Mouse (Mus musculus) heart, embryonic 13.5 days (tissue): Measurements from ENCODE around the gene Hist1h2ag. TPM values are rescaled to one million over a fixed set of nuclear protein-coding genes. Genes with fewer than 3 reads are reported as not detected.

Experiments used
- ATAC-seq: fragments of 200-750 bp; cut with Nextera tagmentation; 2 replicates; pipeline ENCODE4 v1.8.0; 2017; ENCODE audit warnings: moderate TSS enrichment; ENCODE audit not compliant: insufficient number of reproducible peaks, low FRiP score, low TSS enrichment; ENCODE audit errors: extremely low read depth
- H3K27ac ChIP-seq: fragments of 300-500 bp; sonication (generic); replicated peaks from 2 replicates; pipeline ENCODE4 v1.5.1; 2015; ENCODE audit warnings: moderate library complexity, mild to moderate bottlenecking, inconsistent platforms
- H3K27me3 ChIP-seq: fragments of 300-500 bp; sonication (generic); replicated peaks from 2 replicates; pipeline ENCODE4 v1.6.1; 2015; ENCODE audit warnings: mild to moderate bottlenecking, inconsistent platforms
- H3K36me3 ChIP-seq: fragments of 300-500 bp; sonication (generic); 2 replicates; pipeline ENCODE4 v1.6.1; 2015; ENCODE audit warnings: mild to moderate bottlenecking, inconsistent platforms
- H3K4me1 ChIP-seq: fragments of 300-500 bp; sonication (generic); 2 replicates; pipeline ENCODE4 v1.6.1; 2015; ENCODE audit warnings: inconsistent platforms
- H3K4me2 ChIP-seq: fragments of 300-500 bp; sonication (generic); 2 replicates; pipeline ENCODE4 v1.6.1; 2015; ENCODE audit warnings: inconsistent platforms, mild to moderate bottlenecking, moderate library complexity
- H3K4me3 ChIP-seq: fragments of 300-500 bp; sonication (generic); 2 replicates; pipeline ENCODE4 v1.5.1; 2015; ENCODE audit warnings: moderate library complexity, mild to moderate bottlenecking, inconsistent platforms
- H3K9ac ChIP-seq: fragments of 300-500 bp; sonication (generic); 2 replicates; pipeline ENCODE4 v1.6.1; 2015; ENCODE audit warnings: inconsistent platforms, mild to moderate bottlenecking, moderate library complexity
- H3K9me3 ChIP-seq: fragments of 300-500 bp; sonication (generic); 2 replicates; pipeline ENCODE4 v1.6.1; 2016; ENCODE audit warnings: inconsistent platforms
- WGBS: fragments of 180-500 bp; shearing (Covaris S2); methylation state at CpG from one replicate; pipeline ENCODE4 v1.1.7; 2015; ENCODE audit warnings: mixed read lengths; 5-methylcytosine and 5-hydroxymethylcytosine counted together
- polyA plus RNA-seq: library from polyadenylated mRNA; unstranded; fragments of >200 nt; fragmentation: Nextera tagmentation; extraction: Ambion mirVana; gene quantifications from 2 replicates; pipeline ENCODE4 v1.2.1, GENCODE M21; 2015

Gene Hist1h2ag
- polyA plus RNA-seq, 1 experiment from 2014 or later = 19.9 TPM

GRCm38 (mm10) chr13:22006334-22007120 is 36.2 kb downstream of the Hist1h2ag start:
- Histone ChIP-seq H3K4me3 (peak overlapping the region; percentile 70), H3K4me1 (peaks cover 19% of the 10 kb centered on the region), H3K4me2 (peak overlapping the region; percentile 98), H3K9ac (peak overlapping the region; percentile 78), H3K9me3 (no peaks in the 10 kb centered on the region), H3K36me3 (no peaks in the 10 kb centered on the region), H3K27ac (no peak overlapping the region), H3K27me3 (peaks cover 98% of the 10 kb centered on the region)
- ATAC-seq = no peak; the same call in 1 of the 2 replicates
- WGBS = 1% methylated on average over 38 of the region's 38 CpGs

- peak; percentile 56; the same call in 1 of the 2 replicates for ATAC-seq
These were observed 37.0 kb downstream of the Hist1h2ag start for GRCm38 (mm10) chr13:22005605-22006333.

GRCm38 (mm10) chr13:22001823-22002222 is 40.9 kb downstream of the Hist1h2ag start:
- peaks cover 100% of the 10 kb centered on the region for H3K27me3 ChIP-seq
- ATAC-seq = no peak

More at GRCm38 (mm10) chr13:22005605-22006333, 37.0 kb downstream of the Hist1h2ag start:
- under 1% methylated on average over 45 of the region's 45 CpGs for WGBS
- peaks cover 19% of the 10 kb centered on the region for H3K4me1 ChIP-seq
- no peaks in the 10 kb centered on the region for H3K36me3 ChIP-seq
- H3K4me2 ChIP-seq = peak overlapping the region; percentile 98
- no peak overlapping the region for H3K27ac ChIP-seq
- no peaks in the 10 kb centered on the region for H3K9me3 ChIP-seq
- peak overlapping the region; percentile 70 for H3K4me3 ChIP-seq
- H3K9ac ChIP-seq = peak overlapping the region; percentile 78
- peaks cover 100% of the 10 kb centered on the region for H3K27me3 ChIP-seq

GRCm38 (mm10) chr13:22001346-22001745 is 41.4 kb downstream of the Hist1h2ag start:
- Histone ChIP-seq H3K27ac (no peak overlapping the region), H3K27me3 (peaks cover 100% of the 10 kb centered on the region), H3K4me2 (peak overlapping the region; percentile 4; the same call in 1 of the 2 replicates), H3K4me1 (peaks cover 21% of the 10 kb centered on the region), H3K9ac (no peak overlapping the region), H3K36me3 (no peaks in the 10 kb centered on the region), H3K4me3 (no peak overlapping the region), H3K9me3 (no peaks in the 10 kb centered on the region)
- WGBS = 53% methylated on average over 2 of the region's 2 CpGs
- no peak for ATAC-seq

More at GRCm38 (mm10) chr13:22001823-22002222, 40.9 kb downstream of the Hist1h2ag start:
- Histone ChIP-seq H3K4me2 (peak overlapping the region; percentile 4; the same call in 1 of the 2 replicates), H3K27ac (no peak overlapping the region), H3K9me3 (no peaks in the 10 kb centered on the region), H3K36me3 (no peaks in the 10 kb centered on the region), H3K9ac (no peak overlapping the region), H3K4me1 (peaks cover 21% of the 10 kb centered on the region), H3K4me3 (no peak overlapping the region)
- WGBS = 29% methylated on average over 5 of the region's 5 CpGs

- no peaks in the 10 kb centered on the region for H3K36me3 ChIP-seq
- H3K27ac ChIP-seq = no peak overlapping the region
- H3K27me3 ChIP-seq = peaks cover 87% of the 10 kb centered on the region
- H3K4me2 ChIP-seq = no peak overlapping the region
- H3K4me1 ChIP-seq = peaks cover 16% of the 10 kb centered on the region
- no peak overlapping the region for H3K4me3 ChIP-seq
- no peak overlapping the region for H3K9ac ChIP-seq
- no peaks in the 10 kb centered on the region for H3K9me3 ChIP-seq
- ATAC-seq = no peak
- WGBS = 40% methylated on average over 4 of the region's 4 CpGs
These were observed 43.6 kb downstream of the Hist1h2ag start for GRCm38 (mm10) chr13:21999147-21999546.

- no peak overlapping the region for H3K27ac ChIP-seq
- WGBS = 32% methylated on average over 3 of the region's 3 CpGs
- ATAC-seq = no peak
These were observed 44.3 kb downstream of the Hist1h2ag start for GRCm38 (mm10) chr13:21998412-21998811.

DNA sequence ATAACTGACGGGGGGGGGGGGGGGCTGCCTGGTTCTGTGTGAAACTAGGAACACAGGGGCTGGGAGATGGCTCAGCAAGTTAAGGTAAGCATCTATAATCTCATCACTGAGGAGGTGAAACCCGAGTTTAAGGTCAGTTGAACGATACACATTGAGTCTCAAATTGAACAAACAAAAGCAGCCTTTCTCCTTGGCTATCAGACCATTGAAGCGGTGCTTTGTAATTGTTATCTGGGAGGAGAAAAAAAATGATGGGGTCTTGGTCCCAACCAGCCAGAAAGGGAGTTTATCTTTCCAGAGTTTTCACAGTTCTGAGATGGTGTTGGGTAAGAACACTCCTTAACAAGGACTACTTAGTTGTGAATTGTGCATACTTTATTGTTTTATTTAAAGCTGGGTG is 44.9 kb downstream of the Hist1h2ag start:
- peak overlapping the region; percentile 78 for H3K4me2 ChIP-seq
- H3K27ac ChIP-seq = no peak overlapping the region
- no peaks in the 10 kb centered on the region for H3K9me3 ChIP-seq
- no peaks in the 10 kb centered on the region for H3K36me3 ChIP-seq
- peaks cover 16% of the 10 kb centered on the region for H3K4me1 ChIP-seq
- peaks cover 81% of the 10 kb centered on the region for H3K27me3 ChIP-seq
- H3K4me3 ChIP-seq = peak overlapping the region; percentile 58
- ATAC-seq = no peak
- H3K9ac ChIP-seq = no peak overlapping the region
- WGBS = 8% methylated on average over 4 of the region's 4 CpGs

More at GRCm38 (mm10) chr13:21998412-21998811, 44.3 kb downstream of the Hist1h2ag start:
- H3K9me3 ChIP-seq = no peaks in the 10 kb centered on the region
- no peaks in the 10 kb centered on the region for H3K36me3 ChIP-seq
- peaks cover 84% of the 10 kb centered on the region for H3K27me3 ChIP-seq
- no peak overlapping the region for H3K4me3 ChIP-seq
- H3K4me2 ChIP-seq = no peak overlapping the region
- H3K9ac ChIP-seq = no peak overlapping the region
- peaks cover 16% of the 10 kb centered on the region for H3K4me1 ChIP-seq

DNA sequence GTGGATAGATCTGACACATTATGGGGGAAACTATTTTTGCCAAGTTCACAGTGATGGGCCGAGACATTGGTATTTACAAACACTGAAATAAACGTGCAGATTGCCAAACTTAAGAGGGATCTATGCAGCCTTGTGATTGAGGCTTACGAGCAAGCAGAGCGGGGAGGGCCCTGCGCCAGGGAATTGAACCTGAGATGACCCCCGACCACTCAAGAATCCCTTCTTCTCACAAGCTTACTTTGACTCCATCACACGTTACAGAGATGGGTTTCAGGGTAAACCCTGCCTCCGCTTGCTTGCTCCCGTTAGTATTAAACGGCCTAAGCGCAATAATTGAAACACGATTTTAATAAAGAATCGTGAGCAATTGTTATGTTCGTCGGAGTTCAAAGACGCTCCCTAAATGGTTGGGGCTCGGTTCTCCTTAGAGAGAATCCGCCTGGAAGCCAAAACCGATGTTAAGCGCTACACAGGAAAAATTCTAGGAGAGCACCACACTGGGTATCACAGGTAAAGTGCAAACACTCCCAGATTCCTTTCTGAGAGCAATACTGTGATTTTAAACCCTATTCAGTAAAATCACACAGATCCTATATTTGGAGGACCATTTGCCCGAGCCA is 45.4 kb downstream of the Hist1h2ag start:
- H3K4me1 ChIP-seq = peaks cover 16% of the 10 kb centered on the region
- H3K4me2 ChIP-seq = peak overlapping the region; percentile 78
- peaks cover 78% of the 10 kb centered on the region for H3K27me3 ChIP-seq
- H3K9me3 ChIP-seq = no peaks in the 10 kb centered on the region
- no peaks in the 10 kb centered on the region for H3K36me3 ChIP-seq
- 2% methylated on average over 21 of the region's 21 CpGs for WGBS
- H3K27ac ChIP-seq = no peak overlapping the region
- H3K4me3 ChIP-seq = peak overlapping the region; percentile 58
- no peak for ATAC-seq
- H3K9ac ChIP-seq = no peak overlapping the region; the same call in 1 of the 2 replicates

- Histone ChIP-seq H3K36me3 (no peaks in the 10 kb centered on the region), H3K9me3 (no peaks in the 10 kb centered on the region), H3K27ac (no peak overlapping the region), H3K4me1 (peaks cover 16% of the 10 kb centered on the region), H3K9ac (0 out of 2 replicates have a peak overlapping the region, but pooled peaks have one; percentile 0), H3K4me2 (peak overlapping the region; percentile 78), H3K27me3 (peaks cover 73% of the 10 kb centered on the region), H3K4me3 (peak overlapping the region; percentile 58)
- WGBS = 1% methylated on average over 13 of the region's 13 CpGs
- no peak for ATAC-seq
These were observed 45.9 kb downstream of the Hist1h2ag start for GRCm38 (mm10) chr13:21996840-21997185.

- Histone ChIP-seq H3K4me3 (peak overlapping the region; percentile 58), H3K4me2 (peak overlapping the region; percentile 78), H3K36me3 (no peaks in the 10 kb centered on the region), H3K27ac (no peak overlapping the region), H3K27me3 (peaks cover 73% of the 10 kb centered on the region), H3K9me3 (peaks cover 2% of the 10 kb centered on the region; the same call in 1 of the 2 replicates), H3K4me1 (peaks cover 16% of the 10 kb centered on the region), H3K9ac (0 out of 2 replicates have a peak overlapping the region, but pooled peaks have one; percentile 29)
- 3% methylated on average over 12 of the region's 12 CpGs for WGBS
- ATAC-seq = no peak; the same call in 1 of the 2 replicates
These were observed 46.5 kb downstream of the Hist1h2ag start for GRCm38 (mm10) chr13:21996101-21996839.
